Mouse (Mus musculus) left cerebral cortex, adult 2 months (tissue): Measurements from ENCODE around the gene Rrp1. TPM values are rescaled to one million over a fixed set of nuclear protein-coding genes. Genes with fewer than 3 reads are reported as not detected.

Experiments used
- DNase-seq, 2 experiments: peaks; one replicate each; pipeline ENCODE4 v3.0.0; 2021 to 2022; ENCODE audit warnings: low spot score in 2 of 2, mixed read lengths in 1 of 2; ENCODE audit errors: extremely low spot score in 1 of 2
- H3K27ac ChIP-seq: fragments of 200-600 bp; 2 replicates; pipeline ENCODE4 v1.8.1; 2022
- H3K4me3 ChIP-seq: fragments of 200-600 bp; 2 replicates; pipeline ENCODE4 v1.8.1; 2022
- CTCF ChIP-seq: fragments of 200-600 bp; IDR thresholded peaks from 2 replicates; pipeline ENCODE4 v1.8.1; 2022; ENCODE audit warnings: antibody characterized with exemption, mild to moderate bottlenecking, moderate library complexity
- intact Hi-C: fragments of 180-260 bp; cut with DNase I; formaldehyde crosslinking; loops from one replicate; pipeline ENCODE4 v1.15.1; 2025
- total RNA-seq, 2 experiments: library from RNA; stranded (reverse); gene quantifications; 2 replicates each; pipeline ENCODE4 v1.2.3; 2021

Gene Rrp1
- total RNA-seq, 2 experiments from 2014 or later = 339 to 348 TPM

DNA sequence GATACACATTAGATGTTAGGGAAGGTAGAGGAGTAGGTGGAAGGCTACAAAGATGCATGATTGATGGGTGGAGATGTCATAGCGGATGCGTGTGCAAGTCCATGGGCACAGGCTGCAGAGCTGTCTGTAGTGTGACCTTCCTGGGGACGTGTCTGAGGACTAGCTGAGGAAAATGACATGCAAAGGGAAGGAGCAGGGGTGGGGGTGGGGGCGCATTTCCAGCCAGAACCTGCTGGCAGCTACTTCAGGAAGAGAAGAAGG, 16.3 kb downstream of the Rrp1 start:
- Histone ChIP-seq H3K4me3 (no peak overlapping the region), H3K27ac (peak overlapping the region; percentile 47; the same call in 1 of the 2 replicates)
- DNase-seq = no peak
- no peak for TF ChIP-seq CTCF
- intact Hi-C loops = no loop called here

GRCm38 (mm10) chr10:78395819-78396624, 16.8 kb downstream of the Rrp1 start:
- DNase-seq = peak; percentile 94 to 99
- Histone ChIP-seq H3K4me3 (no peak overlapping the region), H3K27ac (peak overlapping the region; percentile 47; the same call in 1 of the 2 replicates)
- TF ChIP-seq CTCF = peak; percentile 100
- intact Hi-C loops = no loop called here

GRCm38 (mm10) chr10:78395377-78395776, 17.5 kb downstream of the Rrp1 start:
- TF ChIP-seq CTCF = no peak; the same call in 1 of the 2 replicates
- intact Hi-C loops = no loop called here
- DNase-seq = no peak
- Histone ChIP-seq H3K4me3 (no peak overlapping the region), H3K27ac (no peak overlapping the region)

- Histone ChIP-seq H3K4me3 (no peak overlapping the region), H3K27ac (no peak overlapping the region)
- peak; percentile 80 to 84 for DNase-seq
- peak; percentile 97; the same call in 1 of the 2 replicates for TF ChIP-seq CTCF
- intact Hi-C loops = loop anchor here (1.0 to 2.0 kb wide), 2 partner anchors 69 to 113 kb away; no protein-coding TSS in a partner anchor
Measured at GRCm38 (mm10) chr10:78392072-78392471, 20.8 kb downstream of the Rrp1 start.

- H3K4me3 ChIP-seq = no peak overlapping the region
- no peak for TF ChIP-seq CTCF
- intact Hi-C loops = no loop called here
- no peak overlapping the region for H3K27ac ChIP-seq
- no peak for DNase-seq
Measured at GRCm38 (mm10) chr10:78390982-78391470, 21.8 kb downstream of the Rrp1 start.

DNA sequence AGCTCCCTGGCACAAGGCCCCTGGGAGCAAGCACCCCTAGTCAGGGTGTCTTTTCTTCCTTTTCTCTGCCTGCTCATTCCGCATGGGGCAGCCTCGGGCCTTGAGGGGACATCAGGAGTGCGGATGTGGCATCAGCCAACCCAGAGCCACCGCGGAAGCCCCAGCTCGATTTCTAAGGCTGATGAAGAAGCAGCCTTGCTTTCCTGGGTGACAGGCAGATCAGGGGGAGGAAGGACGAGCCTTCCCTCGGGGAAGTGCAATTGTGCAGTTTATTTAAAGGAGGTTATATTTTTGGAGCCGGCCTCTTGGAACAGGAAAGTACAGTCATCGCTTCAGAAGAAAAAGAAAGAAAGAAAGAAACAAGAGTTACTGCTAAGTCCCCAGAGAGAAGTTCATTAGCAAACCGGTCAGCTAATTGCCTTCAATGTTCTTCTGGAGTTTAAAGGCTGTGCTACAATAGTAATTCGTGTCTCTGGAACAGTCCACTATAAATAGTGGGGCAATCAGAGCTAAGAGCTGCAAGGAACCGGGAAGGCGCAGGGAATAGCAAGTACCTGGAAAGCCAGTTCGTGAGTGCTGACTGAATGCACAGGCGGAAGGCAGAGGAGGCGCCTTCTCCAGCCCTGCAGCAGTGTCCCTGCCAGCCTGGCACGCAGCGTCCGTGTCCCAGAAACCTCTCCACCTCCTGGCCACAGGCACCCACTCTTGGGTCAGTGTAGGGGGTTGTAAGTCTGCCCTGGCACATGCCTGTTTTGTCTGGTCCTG, 24.4 kb downstream of the Rrp1 start:
- peak overlapping the region; percentile 11; the same call in 1 of the 2 replicates for H3K4me3 ChIP-seq
- peak; percentile 59 to 63 for DNase-seq
- TF ChIP-seq CTCF = no peak
- peak overlapping the region; percentile 90 for H3K27ac ChIP-seq
- intact Hi-C loops = loop anchor here (1.0 to 10.0 kb wide), 3 partner anchors 36 to 384 kb away; partner anchors contain the start of gene Agpat3

- intact Hi-C loops = loop anchor here (1.0 to 10.0 kb wide), 2 partner anchors 12 to 381 kb away; no protein-coding TSS in a partner anchor
- Histone ChIP-seq H3K4me3 (no peak overlapping the region), H3K27ac (peak overlapping the region; percentile 15; the same call in 1 of the 2 replicates)
- TF ChIP-seq CTCF = no peak
- no peak for DNase-seq
Measured at GRCm38 (mm10) chr10:78385520-78385919, 27.3 kb downstream of the Rrp1 start.

DNA sequence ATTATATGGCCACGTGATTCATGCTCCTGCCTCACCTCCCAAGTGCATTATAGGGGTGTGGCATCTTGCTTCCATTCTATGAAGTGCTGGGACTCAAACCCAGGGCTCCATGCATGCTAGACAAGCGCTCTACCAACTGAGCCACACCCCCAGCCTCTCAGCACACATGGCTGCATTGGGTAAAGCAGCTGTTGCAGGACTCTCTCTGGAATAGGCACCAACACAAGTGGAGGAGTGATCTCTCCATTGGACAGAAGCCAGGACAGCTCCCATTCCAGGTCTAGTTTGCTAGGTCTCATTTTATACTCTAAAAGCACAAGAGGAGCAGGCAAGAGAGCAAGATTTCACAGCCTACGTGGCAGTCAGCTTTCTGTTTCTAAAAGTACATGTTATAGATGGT, 29.3 kb downstream of the Rrp1 start:
- intact Hi-C loops = loop anchor here (10.0 kb wide), 1 partner anchor 379 kb away; no protein-coding TSS in a partner anchor
- DNase-seq = no peak
- H3K27ac ChIP-seq = no peak overlapping the region
- no peak for TF ChIP-seq CTCF
- no peak overlapping the region for H3K4me3 ChIP-seq

GRCm38 (mm10) chr10:78378516-78378915, 34.3 kb downstream of the Rrp1 start:
- peak; percentile 12; the same call in 1 of the 2 replicates for TF ChIP-seq CTCF
- no peak for DNase-seq
- Histone ChIP-seq H3K4me3 (no peak overlapping the region), H3K27ac (no peak overlapping the region)
- intact Hi-C loops = no loop called here

DNA sequence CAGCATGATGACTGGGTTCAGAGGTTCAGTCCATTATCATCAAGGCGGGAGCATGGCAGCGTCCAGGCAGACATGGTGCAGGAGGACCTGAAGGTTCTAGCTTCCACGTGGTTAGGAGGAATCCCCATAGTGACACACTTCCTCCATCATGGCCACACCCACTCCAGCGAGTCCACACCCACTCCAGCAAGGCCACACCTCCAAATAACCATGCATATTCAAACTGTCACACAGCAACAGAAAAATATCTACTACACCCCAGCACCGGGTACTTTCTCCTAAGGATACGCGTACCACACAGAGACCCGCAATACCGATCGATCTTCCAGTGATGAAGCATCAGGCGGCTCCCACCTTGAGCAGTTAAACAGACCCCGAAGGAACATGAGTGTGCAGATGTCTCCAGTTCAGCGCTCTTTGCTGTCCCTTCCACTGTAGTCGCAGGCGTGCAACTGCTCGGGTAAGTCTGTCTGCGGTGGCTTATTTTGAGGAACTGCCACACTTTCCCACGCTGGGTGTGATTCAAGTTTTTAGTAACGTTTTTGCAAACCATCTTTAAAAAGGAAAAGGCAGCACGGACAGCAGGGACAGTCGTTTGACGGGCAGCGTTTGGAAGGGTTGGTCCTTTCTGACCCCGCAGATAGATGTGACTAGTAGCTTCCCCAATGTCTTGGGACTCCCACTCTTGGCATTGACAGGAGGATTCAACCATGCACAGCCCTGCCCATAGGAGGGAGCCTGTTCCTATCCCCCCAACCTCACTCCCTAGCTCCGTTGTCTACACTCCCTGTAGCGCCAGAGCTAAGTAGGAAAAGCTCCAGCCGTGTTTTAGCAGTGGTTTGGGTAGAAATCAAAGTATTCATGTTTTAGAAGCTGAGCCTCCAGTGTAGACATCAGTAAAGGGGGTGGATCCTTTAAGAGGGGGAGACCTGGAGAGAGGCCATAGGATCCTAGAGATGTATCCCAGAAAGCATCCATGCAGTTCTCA, 39.9 kb downstream of the Rrp1 start:
- intact Hi-C loops = loop anchor here (1.0 to 5.0 kb wide), 2 partner anchors 12 to 76 kb away; no protein-coding TSS in a partner anchor

DNA sequence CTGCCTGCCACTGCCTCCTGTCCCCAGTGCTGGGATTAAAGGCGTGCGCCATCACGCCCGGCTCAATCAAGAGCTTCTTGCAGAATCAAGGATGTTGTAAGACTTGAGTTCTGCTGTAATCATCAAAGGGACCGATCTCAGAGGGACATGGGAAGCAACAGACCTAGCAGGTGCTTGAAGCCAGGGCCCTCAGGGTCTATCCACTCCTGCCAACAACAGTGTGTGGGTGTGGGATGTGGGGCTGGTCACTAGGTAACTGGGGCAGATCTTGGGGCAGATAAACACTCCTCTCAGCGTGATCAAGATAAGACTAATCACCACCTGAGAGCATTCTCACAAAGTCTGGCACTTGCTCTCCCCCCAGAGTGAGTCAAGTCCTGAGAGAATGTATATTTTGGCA, 41.1 kb downstream of the Rrp1 start:
- TF ChIP-seq CTCF = no peak
- intact Hi-C loops = loop anchor here (5.0 kb wide), 1 partner anchor 74 kb away; no protein-coding TSS in a partner anchor
- H3K4me3 ChIP-seq = no peak overlapping the region
- H3K27ac ChIP-seq = no peak overlapping the region
- DNase-seq = no peak

More for the DNA sequence above, 39.9 kb downstream of the Rrp1 start:
- Histone ChIP-seq H3K4me3 (no peak overlapping the region; the same call in 1 of the 2 replicates), H3K27ac (peak overlapping the region; percentile 22; the same call in 1 of the 2 replicates)
- TF ChIP-seq CTCF = no peak
- DNase-seq = no peak
